Mouse (Mus musculus) cerebellum, postnatal 36 days (tissue): ENCODE data around the gene Ptges3.
"Not testable (repeated sequence)": the region's sequence is repeated elsewhere in the genome, so short reads cannot be mapped to it uniquely, and the experiment has no call there.

Experiments
- DNase-seq, 2 experiments: peaks; one replicate each; pipeline ENCODE4 v3.0.0; 2021 to 2022; ENCODE audit warnings: mixed read lengths in 2 of 2

Ptges3 gene

GRCm38 (mm10) chr10:128059207-128059981, 640 bp downstream of the Ptges3 start:
- DNase-seq = peak; percentile 43 to 49

- no peak for DNase-seq
These were observed 2.4 kb downstream of the Ptges3 start for GRCm38 (mm10) chr10:128061109-128061508.

GRCm38 (mm10) chr10:128062221-128062989, 3.7 kb downstream of the Ptges3 start:
- DNase-seq = no peak

GRCm38 (mm10) chr10:128066072-128066471, 7.3 kb downstream of the Ptges3 start:
- no peak for DNase-seq

GRCm38 (mm10) chr10:128069201-128069600, 10.4 kb downstream of the Ptges3 start:
- no peak for DNase-seq

- not testable (repeated sequence) for DNase-seq
These were observed 11.7 kb downstream of the Ptges3 start for GRCm38 (mm10) chr10:128070432-128070831.

GRCm38 (mm10) chr10:128078269-128078668, 19.5 kb downstream of the Ptges3 start:
- not testable (repeated sequence) for DNase-seq

- DNase-seq = no peak
These were observed 21.7 kb downstream of the Ptges3 start for GRCm38 (mm10) chr10:128080496-128080895.

GRCm38 (mm10) chr10:128081807-128082476, 23.2 kb downstream of the Ptges3 start:
- peak in 1 of 2 experiments; percentile 33 for DNase-seq

- DNase-seq = no peak
These were observed 23.7 kb downstream of the Ptges3 start for GRCm38 (mm10) chr10:128082477-128082808.

- peak; percentile 98 to 99 for DNase-seq
These were observed 24.2 kb downstream of the Ptges3 start, which contains the start of gene Atp5b for GRCm38 (mm10) chr10:128082880-128083421. TSS of gene Atp5b (plus strand) at chr10:128083273.

- DNase-seq = peak; percentile 43 to 53
These were observed 24.9 kb downstream of the Ptges3 start for GRCm38 (mm10) chr10:128083688-128084087.

- DNase-seq = no peak
These were observed 25.4 kb downstream of the Ptges3 start for GRCm38 (mm10) chr10:128084160-128084559.

GRCm38 (mm10) chr10:128086391-128086790, 27.6 kb downstream of the Ptges3 start:
- DNase-seq = peak; percentile 26 to 40

- peak; percentile 43 to 44 for DNase-seq
These were observed 28.5 kb downstream of the Ptges3 start for GRCm38 (mm10) chr10:128087216-128087615.

- no peak for DNase-seq
These were observed 29.4 kb downstream of the Ptges3 start for GRCm38 (mm10) chr10:128088181-128088580.

- DNase-seq = no peak
These were observed 31.1 kb downstream of the Ptges3 start for GRCm38 (mm10) chr10:128089842-128090241.

- DNase-seq = peak; percentile 89 to 95
These were observed 32.2 kb downstream of the Ptges3 start for GRCm38 (mm10) chr10:128090651-128091563.

- DNase-seq = peak; percentile 49 to 61
These were observed 33.1 kb downstream of the Ptges3 start, which contains the start of gene Baz2a for GRCm38 (mm10) chr10:128091564-128092505. TSS of gene Baz2a (plus strand) at chr10:128091577.
